Mouse (Mus musculus) olfactory bulb, adult 2 months (tissue): ENCODE results near the gene Plekho2. TPM values are rescaled to one million over a fixed set of nuclear protein-coding genes. Genes with fewer than 3 reads are reported as not detected.

ENCODE experiments used
- H3K27ac ChIP-seq: fragments of 200-500 bp; 2 replicates; pipeline ENCODE4 v1.5.1; 2012; ENCODE audit warnings: low read depth, low read length; ENCODE audit not compliant: insufficient read depth
- H3K4me1 ChIP-seq: fragments of 200-500 bp; 2 replicates; pipeline ENCODE4 v1.6.1; 2012; ENCODE audit warnings: low read length; ENCODE audit not compliant: control insufficient read depth, insufficient read depth
- H3K4me3 ChIP-seq: fragments of 200-500 bp; 2 replicates; pipeline ENCODE4 v1.5.1; 2012; ENCODE audit warnings: mild to moderate bottlenecking, low read depth, low read length, moderate library complexity; ENCODE audit not compliant: insufficient read depth
- CTCF ChIP-seq: fragments of 200-500 bp; IDR thresholded peaks from 2 replicates; pipeline ENCODE4 v1.5.1; 2012; ENCODE audit warnings: low read depth, mild to moderate bottlenecking, low read length, moderate library complexity; ENCODE audit not compliant: insufficient read depth
- POLR2A ChIP-seq: fragments of 200-500 bp; IDR thresholded peaks from 2 replicates; pipeline ENCODE4 v1.6.1; 2012; ENCODE audit warnings: mild to moderate bottlenecking, low read depth, low read length, moderate library complexity; ENCODE audit not compliant: insufficient read depth
- WGBS: fragments of 180-500 bp; shearing (Covaris S2); methylation state at CpG from one replicate; pipeline ENCODE4 v1.1.7; 2018; 5-methylcytosine and 5-hydroxymethylcytosine counted together
- polyA plus RNA-seq: library from polyadenylated mRNA; stranded (reverse); fragments of >200 nt; gene quantifications from 2 replicates; pipeline ENCODE4 v1.2.4, GENCODE M21; 2012; ENCODE audit warnings: low replicate concordance; ENCODE audit not compliant: missing spikeins, insufficient read depth, insufficient read length

The Plekho2 gene
- polyA plus RNA-seq, 1 experiment, result not detected

GRCm38 (mm10) chr9:65562081-65562506 lies 17.7 kb downstream of the Plekho2 start:
- peaks cover 14% of the 10 kb centered on the region for H3K4me1 ChIP-seq
- H3K27ac ChIP-seq, result no peak overlapping the region
- TF ChIP-seq CTCF (no peak), POLR2A (no peak)
- WGBS, result 38% methylated on average over 4 of the region's 4 CpGs
- H3K4me3 ChIP-seq, result no peak overlapping the region

- TF ChIP-seq CTCF (no peak), POLR2A (no peak)
- Histone ChIP-seq H3K27ac (0 out of 2 replicates have a peak overlapping the region, but pooled peaks have one; percentile 46), H3K4me3 (no peak overlapping the region), H3K4me1 (peaks cover 23% of the 10 kb centered on the region)
- WGBS, result 65% methylated on average over 4 of the region's 4 CpGs
Measured at GRCm38 (mm10) chr9:65561016-65561415, 18.8 kb downstream of the Plekho2 start.

GRCm38 (mm10) chr9:65558806-65559205 lies 21.0 kb downstream of the Plekho2 start:
- WGBS, result 96% methylated on average over 6 of the region's 6 CpGs
- Histone ChIP-seq H3K4me1 (peaks cover 32% of the 10 kb centered on the region), H3K4me3 (no peak overlapping the region), H3K27ac (no peak overlapping the region)
- no peak for TF ChIP-seq POLR2A
- TF ChIP-seq CTCF, result no peak

- Histone ChIP-seq H3K4me3 (no peak overlapping the region), H3K27ac (no peak overlapping the region), H3K4me1 (peaks cover 28% of the 10 kb centered on the region)
- no peak for TF ChIP-seq CTCF
- TF ChIP-seq POLR2A, result no peak
- WGBS, result 95% methylated on average over 5 of the region's 5 CpGs
Measured at GRCm38 (mm10) chr9:65556979-65557378, 22.9 kb downstream of the Plekho2 start.

GRCm38 (mm10) chr9:65556349-65556748 lies 23.5 kb downstream of the Plekho2 start:
- 93% methylated on average over 8 of the region's 8 CpGs for WGBS
- Histone ChIP-seq H3K4me1 (peaks cover 22% of the 10 kb centered on the region), H3K4me3 (no peak overlapping the region), H3K27ac (no peak overlapping the region)
- TF ChIP-seq CTCF (no peak), POLR2A (no peak)

DNA sequence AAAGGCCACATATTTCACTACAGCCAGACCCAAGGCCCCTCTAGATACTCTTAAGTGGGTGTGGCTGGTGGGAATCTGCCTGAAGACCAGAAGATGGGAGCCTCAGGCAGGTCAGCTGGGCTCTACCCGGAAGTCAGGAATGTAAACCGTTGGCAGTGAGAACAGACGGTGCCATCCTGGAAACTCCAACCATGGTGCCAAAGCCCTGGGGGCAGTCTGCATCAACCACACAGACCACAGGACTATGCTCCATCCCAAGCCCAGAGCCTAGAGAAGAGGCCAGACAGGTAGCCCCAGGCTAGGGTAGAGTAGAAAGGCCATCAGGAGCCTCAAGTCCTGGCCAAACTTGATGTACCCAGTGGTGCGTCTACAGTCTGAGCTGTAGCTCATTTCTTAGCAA lies 24.2 kb downstream of the Plekho2 start:
- WGBS, result 97% methylated on average over 4 of the region's 4 CpGs
- no peak overlapping the region for H3K27ac ChIP-seq
- no peak overlapping the region for H3K4me3 ChIP-seq
- H3K4me1 ChIP-seq, result peaks cover 26% of the 10 kb centered on the region
- no peak for TF ChIP-seq POLR2A
- no peak for TF ChIP-seq CTCF

GRCm38 (mm10) chr9:65555001-65555405 lies 24.8 kb downstream of the Plekho2 start:
- WGBS, result 40% methylated on average over 5 of the region's 5 CpGs
- no peak overlapping the region for H3K27ac ChIP-seq
- peaks cover 26% of the 10 kb centered on the region for H3K4me1 ChIP-seq
- no peak overlapping the region for H3K4me3 ChIP-seq
- TF ChIP-seq POLR2A (no peak), CTCF (no peak)

DNA sequence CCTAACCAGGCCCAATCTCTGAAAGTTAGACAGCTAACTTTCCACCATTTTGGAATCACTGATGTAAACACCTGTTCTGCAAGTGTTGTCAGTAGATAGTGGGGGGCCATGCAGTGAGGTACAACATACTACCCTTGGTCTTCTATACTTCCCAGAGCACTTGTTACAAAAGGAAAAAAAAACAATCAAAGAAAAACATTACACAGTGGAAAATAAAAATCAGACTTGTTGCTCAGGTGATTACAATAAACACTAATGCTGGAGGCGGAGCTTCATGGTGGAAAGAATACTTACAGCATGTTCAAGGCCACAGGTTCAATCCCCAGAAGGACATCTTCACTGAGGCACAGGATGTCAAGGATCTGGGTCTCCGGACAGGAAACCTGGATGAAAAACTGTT lies 27.1 kb downstream of the Plekho2 start:
- TF ChIP-seq CTCF, result no peak
- TF ChIP-seq POLR2A, result no peak
- Histone ChIP-seq H3K27ac (no peak overlapping the region), H3K4me1 (peaks cover 31% of the 10 kb centered on the region), H3K4me3 (no peak overlapping the region)
- 98% methylated on average over 2 of the region's 2 CpGs for WGBS

DNA sequence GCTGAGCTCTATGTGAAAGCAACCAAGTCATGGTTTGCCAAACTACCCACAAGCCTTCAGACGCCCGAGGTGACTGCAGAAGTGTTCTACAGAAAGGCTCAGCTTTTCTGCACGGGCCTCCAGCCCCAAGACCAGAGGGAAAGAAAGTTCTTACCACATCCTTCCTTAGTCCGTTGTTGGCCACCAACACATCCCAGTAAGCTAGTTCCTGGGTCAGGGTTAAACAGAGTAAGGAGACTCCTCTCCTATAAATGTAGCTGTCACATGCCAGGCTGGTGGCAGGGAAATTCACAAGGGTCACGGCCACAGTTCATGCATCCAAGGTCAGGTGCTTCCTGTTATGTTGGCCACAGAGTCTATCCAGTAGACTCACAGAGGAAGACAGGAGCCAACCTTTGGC lies 27.7 kb downstream of the Plekho2 start:
- H3K4me1 ChIP-seq, result peaks cover 33% of the 10 kb centered on the region
- no peak for TF ChIP-seq POLR2A
- TF ChIP-seq CTCF, result no peak
- no peak overlapping the region for H3K4me3 ChIP-seq
- WGBS, result 91% methylated on average over 5 of the region's 5 CpGs
- H3K27ac ChIP-seq, result no peak overlapping the region

DNA sequence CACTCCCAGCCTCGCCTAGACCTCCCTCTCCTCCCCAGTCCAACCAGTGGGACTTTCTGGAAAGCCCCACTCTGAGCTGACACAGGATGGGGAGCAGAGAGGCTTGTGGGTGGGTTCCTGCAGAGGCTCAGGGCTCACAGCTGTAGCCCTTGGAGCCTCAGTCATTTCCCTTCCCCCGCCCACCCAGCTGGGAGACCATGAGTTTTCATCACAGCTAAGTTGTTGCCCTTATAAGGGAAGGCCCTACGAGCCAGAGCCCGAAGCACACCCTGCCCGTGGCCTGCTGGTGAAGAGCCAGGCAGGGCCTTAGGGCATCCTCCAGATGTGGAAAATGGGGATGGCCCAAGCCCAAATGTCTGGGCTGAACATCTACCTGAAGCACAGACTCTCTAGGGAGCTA lies 28.8 kb downstream of the Plekho2 start:
- peak overlapping the region; percentile 76 for H3K27ac ChIP-seq
- peaks cover 35% of the 10 kb centered on the region for H3K4me1 ChIP-seq
- whole genome bisulfite sequencing, result 28% methylated on average over 5 of the region's 5 CpGs
- no peak overlapping the region for H3K4me3 ChIP-seq
- TF ChIP-seq POLR2A (no peak), CTCF (no peak)
